Mouse (Mus musculus): ENCODE results near the gene Hmcn2. TPM values are rescaled to one million over a fixed set of nuclear protein-coding genes. Genes with fewer than 3 reads are reported as not detected.

Gene Hmcn2
- polyA plus RNA-seq, 1 experiment from 2014 or later = 5.5 TPM

GRCm38 (mm10) chr2:31477234-31478161 lies 163.3 kb downstream of the Hmcn2 start:
- 77% methylated on average over 12 of the region's 12 CpGs for WGBS
- Histone ChIP-seq H3K4me1 (replicated peaks; ENCODE audit: control insufficient read depth, insufficient read depth, low read length) (no peaks in the 10 kb centered on the region), H3K36me3 (ENCODE audit: control insufficient read depth, insufficient read depth) (peaks cover 60% of the 10 kb centered on the region), H3K27me3 (replicated peaks; ENCODE audit: control insufficient read depth, insufficient read depth, low read length) (no peaks in the 10 kb centered on the region), H3K9ac (ENCODE audit: low read depth, low read length) (no peak overlapping the region), H3K4me3 (ENCODE audit: low read depth, low read length) (no peak overlapping the region), H3K9me3 (ENCODE audit: control insufficient read depth) (no peaks in the 10 kb centered on the region), H3K27ac (ENCODE audit: low read depth, low read length) (no peak overlapping the region), H3K4me2 (replicated peaks; ENCODE audit: low read depth) (no peak overlapping the region)
- no peak for ATAC-seq
- TF ChIP-seq CTCF (IDR thresholded peaks at IDR 0.05; ENCODE audit: low read depth) = no peak

GRCm38 (mm10) chr2:31482914-31483575 lies 168.8 kb downstream of the Hmcn2 start:
- Histone ChIP-seq H3K27me3 (replicated peaks; ENCODE audit: control insufficient read depth, insufficient read depth, low read length) (no peaks in the 10 kb centered on the region), H3K4me1 (replicated peaks; ENCODE audit: control insufficient read depth, insufficient read depth, low read length) (no peaks in the 10 kb centered on the region), H3K27ac (ENCODE audit: low read depth, low read length) (no peak overlapping the region), H3K4me2 (replicated peaks; ENCODE audit: low read depth) (no peak overlapping the region), H3K9me3 (ENCODE audit: control insufficient read depth) (no peaks in the 10 kb centered on the region), H3K4me3 (ENCODE audit: low read depth, low read length) (no peak overlapping the region), H3K9ac (ENCODE audit: low read depth, low read length) (no peak overlapping the region), H3K36me3 (ENCODE audit: control insufficient read depth, insufficient read depth) (peaks cover 73% of the 10 kb centered on the region)
- peak; percentile 96 for TF ChIP-seq CTCF (IDR thresholded peaks at IDR 0.05; ENCODE audit: low read depth)
- peak; percentile 32 for ATAC-seq
- 30% methylated on average over 8 of the region's 8 CpGs for WGBS

- no peaks in the 10 kb centered on the region for H3K27me3 ChIP-seq (replicated peaks; ENCODE audit: control insufficient read depth, insufficient read depth, low read length)
- WGBS = 36% methylated on average over 5 of the region's 5 CpGs
- H3K36me3 ChIP-seq (ENCODE audit: control insufficient read depth, insufficient read depth) = peaks cover 76% of the 10 kb centered on the region
- no peak overlapping the region for H3K4me3 ChIP-seq (ENCODE audit: low read depth, low read length)
- TF ChIP-seq CTCF (IDR thresholded peaks at IDR 0.05; ENCODE audit: low read depth) = peak; percentile 95
- no peak overlapping the region for H3K4me2 ChIP-seq (replicated peaks; ENCODE audit: low read depth)
- H3K4me1 ChIP-seq (replicated peaks; ENCODE audit: control insufficient read depth, insufficient read depth, low read length) = no peaks in the 10 kb centered on the region
- no peak overlapping the region for H3K9ac ChIP-seq (ENCODE audit: low read depth, low read length)
- no peak overlapping the region for H3K27ac ChIP-seq (ENCODE audit: low read depth, low read length)
- H3K9me3 ChIP-seq (ENCODE audit: control insufficient read depth) = no peaks in the 10 kb centered on the region
- ATAC-seq = no peak
Observed at GRCm38 (mm10) chr2:31484187-31484586, 170.0 kb downstream of the Hmcn2 start.

GRCm38 (mm10) chr2:31489166-31489565 lies 175.0 kb downstream of the Hmcn2 start:
- no peak overlapping the region for H3K4me2 ChIP-seq (replicated peaks; ENCODE audit: low read depth)
- H3K27me3 ChIP-seq (replicated peaks; ENCODE audit: control insufficient read depth, insufficient read depth, low read length) = no peaks in the 10 kb centered on the region
- no peaks in the 10 kb centered on the region for H3K9me3 ChIP-seq (ENCODE audit: control insufficient read depth)
- TF ChIP-seq CTCF (IDR thresholded peaks at IDR 0.05; ENCODE audit: low read depth) = no peak
- H3K36me3 ChIP-seq (ENCODE audit: control insufficient read depth, insufficient read depth) = peaks cover 82% of the 10 kb centered on the region
- no peaks in the 10 kb centered on the region for H3K4me1 ChIP-seq (replicated peaks; ENCODE audit: control insufficient read depth, insufficient read depth, low read length)
- 67% methylated on average over 12 of the region's 12 CpGs for WGBS
- no peak overlapping the region for H3K9ac ChIP-seq (ENCODE audit: low read depth, low read length)
- no peak overlapping the region for H3K4me3 ChIP-seq (ENCODE audit: low read depth, low read length)
- H3K27ac ChIP-seq (ENCODE audit: low read depth, low read length) = no peak overlapping the region
- ATAC-seq = no peak

- Histone ChIP-seq H3K9ac (ENCODE audit: low read depth, low read length) (no peak overlapping the region), H3K4me1 (replicated peaks; ENCODE audit: control insufficient read depth, insufficient read depth, low read length) (no peaks in the 10 kb centered on the region), H3K36me3 (ENCODE audit: control insufficient read depth, insufficient read depth) (peaks cover 73% of the 10 kb centered on the region), H3K27me3 (replicated peaks; ENCODE audit: control insufficient read depth, insufficient read depth, low read length) (no peaks in the 10 kb centered on the region), H3K27ac (ENCODE audit: low read depth, low read length) (no peak overlapping the region), H3K4me3 (ENCODE audit: low read depth, low read length) (no peak overlapping the region), H3K4me2 (replicated peaks; ENCODE audit: low read depth) (no peak overlapping the region), H3K9me3 (ENCODE audit: control insufficient read depth) (no peaks in the 10 kb centered on the region)
- ATAC-seq = no peak
- no peak for TF ChIP-seq CTCF (IDR thresholded peaks at IDR 0.05; ENCODE audit: low read depth)
- 76% methylated on average over 2 of the region's 2 CpGs for WGBS
Observed at GRCm38 (mm10) chr2:31490556-31490955, 176.3 kb downstream of the Hmcn2 start.

- Histone ChIP-seq H3K9ac (ENCODE audit: low read depth, low read length) (no peak overlapping the region), H3K9me3 (ENCODE audit: control insufficient read depth) (no peaks in the 10 kb centered on the region), H3K4me3 (ENCODE audit: low read depth, low read length) (no peak overlapping the region), H3K27ac (ENCODE audit: low read depth, low read length) (no peak overlapping the region), H3K4me1 (replicated peaks; ENCODE audit: control insufficient read depth, insufficient read depth, low read length) (no peaks in the 10 kb centered on the region), H3K36me3 (ENCODE audit: control insufficient read depth, insufficient read depth) (peaks cover 72% of the 10 kb centered on the region), H3K27me3 (replicated peaks; ENCODE audit: control insufficient read depth, insufficient read depth, low read length) (no peaks in the 10 kb centered on the region), H3K4me2 (replicated peaks; ENCODE audit: low read depth) (no peak overlapping the region)
- peak; percentile 48 for TF ChIP-seq CTCF (IDR thresholded peaks at IDR 0.05; ENCODE audit: low read depth)
- ATAC-seq = no peak
- 93% methylated on average over 8 of the region's 8 CpGs for WGBS
Observed at GRCm38 (mm10) chr2:31492308-31492707, 178.1 kb downstream of the Hmcn2 start.
